Mouse (Mus musculus) stomach, postnatal 0 days (tissue): Measurements from ENCODE around the gene Hspa4l. TPM values are rescaled to one million over a fixed set of nuclear protein-coding genes. Genes with fewer than 3 reads are reported as not detected.

Source experiments
- ATAC-seq: fragments of 200-750 bp; cut with Nextera tagmentation; 2 replicates; pipeline ENCODE4 v1.8.0; 2017; ENCODE audit not compliant: low FRiP score, low TSS enrichment
- DNase-seq: peaks from one replicate; pipeline ENCODE4 v3.0.0-alpha.2; 2016; ENCODE audit warnings: low spot score
- H3K27ac ChIP-seq: fragments of 300-500 bp; sonication (generic); replicated peaks from 2 replicates; pipeline ENCODE4 v1.5.1; 2014; ENCODE audit warnings: mild to moderate bottlenecking, control low read depth
- H3K27me3 ChIP-seq: fragments of 300-500 bp; sonication (generic); 2 replicates; pipeline ENCODE4 v1.6.1; 2014; ENCODE audit warnings: low read length; ENCODE audit not compliant: control insufficient read depth, insufficient read depth
- H3K36me3 ChIP-seq: fragments of 300-500 bp; sonication (generic); 2 replicates; pipeline ENCODE4 v1.6.1; 2014; ENCODE audit warnings: low read length, mixed read lengths; ENCODE audit not compliant: control insufficient read depth, insufficient read depth
- H3K4me1 ChIP-seq: fragments of 300-500 bp; sonication (generic); replicated peaks from 2 replicates; pipeline ENCODE4 v1.6.1; 2014; ENCODE audit warnings: antibody characterized with exemption; ENCODE audit not compliant: control insufficient read depth, insufficient read depth
- H3K4me2 ChIP-seq: fragments of 300-500 bp; sonication (generic); replicated peaks from 2 replicates; pipeline ENCODE4 v1.6.1; 2014; ENCODE audit warnings: low read depth, mild to moderate bottlenecking, control low read depth, moderate library complexity
- H3K4me3 ChIP-seq: fragments of 300-500 bp; sonication (generic); 2 replicates; pipeline ENCODE4 v1.5.1; 2014; ENCODE audit warnings: low read depth, low read length, control low read depth
- H3K9ac ChIP-seq: fragments of 300-500 bp; sonication (generic); 2 replicates; pipeline ENCODE4 v1.6.1; 2014; ENCODE audit warnings: mild to moderate bottlenecking, low read length, control low read depth, mixed read lengths
- H3K9me3 ChIP-seq: fragments of 300-500 bp; sonication (generic); 2 replicates; pipeline ENCODE4 v1.6.1; 2016; ENCODE audit warnings: low read length; ENCODE audit not compliant: control insufficient read depth
- CTCF ChIP-seq: IDR thresholded peaks from 2 replicates; pipeline ENCODE4 v1.5.1; 2016; ENCODE audit warnings: antibody characterized with exemption, low read depth, mild to moderate bottlenecking, moderate library complexity
- EP300 ChIP-seq: optimal IDR thresholded peaks from 2 replicates; pipeline ENCODE3; 2016; ENCODE audit warnings: antibody characterized with exemption
- WGBS: fragments of 180-500 bp; shearing (Covaris S2); extraction: QIAGEN DNeasy Blood & Tissue Kit; methylation state at CpG from one replicate; pipeline ENCODE4 v1.1.7; 2014; 5-methylcytosine and 5-hydroxymethylcytosine counted together
- polyA plus RNA-seq: library from polyadenylated mRNA; unstranded; fragments of >200 nt; fragmentation: Nextera tagmentation; extraction: Ambion mirVana; gene quantifications from 2 replicates; pipeline ENCODE4 v1.2.1, GENCODE M21; 2015

The Hspa4l gene
- polyA plus RNA-seq, 1 experiment from 2014 or later = 8.9 TPM

DNA sequence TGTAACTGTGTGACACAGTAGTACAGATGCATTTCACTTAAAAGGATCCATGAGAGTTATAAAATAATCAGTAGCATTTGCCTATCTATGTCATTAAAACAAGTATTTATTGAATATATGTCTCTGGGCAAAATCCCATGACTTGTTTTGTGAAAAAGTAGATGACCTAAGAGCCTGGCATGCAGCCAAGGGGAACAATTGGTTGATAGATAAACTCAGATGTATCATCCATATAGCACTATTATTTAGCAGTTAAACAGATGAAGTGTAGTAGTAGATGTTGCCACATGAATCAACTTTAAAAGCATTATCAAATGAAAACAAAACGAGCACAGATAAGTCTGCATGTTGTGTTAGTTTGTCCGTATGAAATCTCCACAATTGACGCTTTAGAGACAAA, 25.3 kb upstream of the Hspa4l start:
- ATAC-seq = no peak
- no peak for DNase-seq
- Histone ChIP-seq H3K4me3 (no peak overlapping the region), H3K27ac (no peak overlapping the region), H3K9ac (no peak overlapping the region), H3K4me1 (no peaks in the 10 kb centered on the region), H3K4me2 (no peak overlapping the region), H3K36me3 (no peaks in the 10 kb centered on the region), H3K27me3 (no peaks in the 10 kb centered on the region), H3K9me3 (no peaks in the 10 kb centered on the region)
- TF ChIP-seq EP300 = no peak
- TF ChIP-seq CTCF = no peak
- 62% methylated on average over 3 of the region's 3 CpGs for whole genome bisulfite sequencing

DNA sequence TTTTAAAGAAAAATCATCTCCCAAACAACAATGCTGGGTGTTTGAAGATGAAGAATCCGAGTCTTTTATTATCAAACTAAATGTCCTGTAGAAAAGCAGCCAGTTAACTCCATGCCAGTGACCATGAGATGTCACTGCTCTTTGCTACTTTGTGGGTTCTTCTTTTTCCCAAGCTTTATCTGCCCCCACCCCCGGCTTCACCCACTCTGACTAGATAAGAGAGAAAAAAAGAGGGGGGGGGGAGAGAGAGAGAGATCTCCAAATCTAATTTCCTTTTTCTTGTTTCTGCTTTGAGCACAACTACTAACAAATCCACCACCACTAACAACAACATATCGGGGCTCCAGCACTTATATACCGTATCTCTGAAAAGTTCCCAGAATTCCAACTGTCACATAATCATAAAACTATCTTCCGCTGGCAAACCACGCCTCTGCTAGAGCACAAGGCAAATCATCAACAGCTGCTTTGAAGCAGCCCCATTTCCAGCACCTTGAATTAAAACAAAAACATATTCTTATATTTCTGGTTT, 5.8 kb upstream of the Hspa4l start:
- ATAC-seq (no peak), DNase-seq (no peak)
- Histone ChIP-seq H3K4me3 (no peak overlapping the region), H3K9me3 (no peaks in the 10 kb centered on the region), H3K36me3 (no peaks in the 10 kb centered on the region), H3K9ac (no peak overlapping the region), H3K27ac (no peak overlapping the region), H3K4me2 (no peak overlapping the region), H3K4me1 (no peaks in the 10 kb centered on the region), H3K27me3 (no peaks in the 10 kb centered on the region)
- WGBS = 77% methylated on average over 6 of the region's 6 CpGs
- TF ChIP-seq EP300 (no peak), CTCF (no peak)

DNA sequence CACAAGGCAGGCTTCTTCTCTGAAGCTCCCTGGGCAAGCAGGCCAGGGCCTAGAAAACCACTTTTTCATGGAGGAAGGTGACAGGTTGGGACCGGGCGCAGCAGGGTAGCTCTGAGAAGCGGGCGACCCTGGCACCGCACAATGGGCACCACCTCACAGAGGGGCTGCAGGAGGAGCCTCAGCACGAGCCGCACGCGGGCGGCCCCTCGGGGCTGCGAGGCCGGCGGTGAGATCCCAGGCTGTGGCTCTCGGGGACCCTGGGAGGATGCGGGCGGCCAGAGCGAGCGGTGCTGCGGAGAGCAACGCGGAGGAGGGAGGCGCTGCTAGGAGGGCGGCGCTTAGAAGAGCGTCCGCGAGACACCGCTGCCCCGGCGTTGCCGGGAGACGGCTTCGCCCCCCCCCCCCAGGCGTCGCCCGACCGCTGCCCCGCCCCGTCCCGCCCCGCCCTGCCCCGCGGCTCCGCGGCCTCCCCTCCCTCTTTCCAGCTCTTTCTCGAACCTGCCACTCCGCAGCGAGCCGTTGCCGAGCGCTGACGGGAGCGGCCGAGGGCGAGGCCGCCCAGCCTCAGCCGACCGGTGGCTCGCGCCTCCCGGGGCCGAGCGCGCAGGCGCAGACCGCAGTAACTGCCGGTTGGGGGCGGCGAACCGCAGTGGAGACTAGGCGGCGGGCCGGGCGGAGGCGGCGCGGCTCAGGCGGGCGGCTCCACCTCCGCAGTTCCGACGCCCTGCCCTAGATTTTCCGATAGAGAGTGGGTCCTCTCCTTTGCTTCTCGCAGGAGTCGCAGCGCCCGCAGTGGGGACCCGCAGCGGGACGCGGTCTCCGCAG, 753 bp downstream of the Hspa4l start:
- Histone ChIP-seq H3K4me2 (peak overlapping the region; percentile 99), H3K9me3 (no peaks in the 10 kb centered on the region), H3K27ac (peak overlapping the region; percentile 73), H3K36me3 (no peaks in the 10 kb centered on the region), H3K27me3 (no peaks in the 10 kb centered on the region), H3K9ac (peak overlapping the region; percentile 69), H3K4me1 (0 out of 2 replicates have a peak, but pooled peaks cover 3% of the 10 kb centered on the region), H3K4me3 (peak overlapping the region; percentile 67)
- DNase-seq (peak; percentile 91), ATAC-seq (peak; percentile 97)
- peak; percentile 16; the same call in 1 of the 2 replicates for TF ChIP-seq CTCF
- TF ChIP-seq EP300 = no peak
- WGBS = under 1% methylated on average over 70 of the region's 93 CpGs

DNA sequence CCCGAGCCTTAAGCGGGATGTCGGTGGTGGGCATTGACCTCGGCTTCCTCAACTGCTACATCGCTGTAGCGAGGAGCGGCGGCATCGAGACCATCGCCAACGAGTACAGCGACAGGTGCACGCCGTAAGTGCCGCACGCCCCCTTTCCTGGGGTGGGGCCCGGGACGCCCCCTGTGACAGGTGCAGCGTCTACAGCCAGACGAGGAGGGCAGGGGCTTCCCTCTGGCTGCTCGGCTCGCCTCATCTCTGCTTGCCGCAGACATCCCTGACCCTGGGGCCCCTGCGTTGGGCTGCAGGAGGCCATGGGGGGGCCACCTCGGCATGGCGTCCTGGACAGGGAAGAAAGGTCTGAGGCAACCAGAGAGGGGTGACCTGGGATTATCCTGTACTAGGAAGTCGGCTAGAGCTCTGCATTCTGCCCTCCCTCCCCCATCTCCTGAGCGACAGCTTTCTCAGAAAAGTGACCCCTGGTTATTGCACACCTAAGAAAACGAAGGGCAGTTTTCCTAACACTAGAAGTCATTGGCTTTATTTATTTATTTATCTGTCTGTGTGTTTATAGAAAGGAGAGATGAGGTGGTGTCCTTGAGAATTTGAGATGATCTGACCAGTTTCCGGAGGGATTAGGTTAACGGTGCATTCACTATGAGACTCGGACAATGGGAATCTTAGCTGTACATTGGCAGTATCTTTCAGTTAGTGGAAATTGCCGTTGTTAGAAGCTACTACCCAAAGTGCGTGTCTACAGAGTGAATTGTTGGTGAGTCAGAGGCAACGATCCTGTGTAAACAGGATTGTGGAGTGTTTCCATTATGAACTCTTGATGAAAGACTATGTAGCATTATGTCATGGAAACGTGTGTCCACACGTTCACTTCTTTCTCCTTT, 1.6 kb downstream of the Hspa4l start:
- peak overlapping the region; percentile 67 for H3K4me3 ChIP-seq
- H3K4me1 ChIP-seq = 0 out of 2 replicates have a peak, but pooled peaks cover 3% of the 10 kb centered on the region
- peak overlapping the region; percentile 73 for H3K27ac ChIP-seq
- no peaks in the 10 kb centered on the region for H3K27me3 ChIP-seq
- ATAC-seq (peak; percentile 62), DNase-seq (peak; percentile 15)
- H3K9me3 ChIP-seq = no peaks in the 10 kb centered on the region
- H3K36me3 ChIP-seq = no peaks in the 10 kb centered on the region
- H3K4me2 ChIP-seq = peak overlapping the region; percentile 99
- TF ChIP-seq CTCF = no peak; the same call in 1 of the 2 replicates
- peak; percentile 30 for TF ChIP-seq EP300
- peak overlapping the region; percentile 69 for H3K9ac ChIP-seq
- 1% methylated on average over 35 of the region's 37 CpGs for WGBS

DNA sequence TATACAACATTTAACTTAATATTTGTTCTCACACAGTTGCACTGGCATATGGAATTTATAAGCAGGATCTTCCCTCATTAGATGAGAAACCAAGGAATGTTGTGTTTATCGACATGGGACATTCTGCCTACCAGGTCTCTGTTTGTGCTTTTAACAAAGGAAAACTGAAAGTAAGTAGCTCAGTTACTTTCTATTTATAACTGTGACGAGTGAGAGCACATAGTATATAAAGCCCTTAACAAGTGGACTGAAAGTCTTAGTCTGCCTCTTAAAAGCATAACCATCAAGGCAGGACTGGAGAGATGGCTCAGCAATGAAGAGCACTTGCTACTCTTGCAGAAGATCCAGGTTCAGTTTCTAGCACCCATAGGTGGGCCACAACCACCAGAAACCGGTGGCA, 16.5 kb downstream of the Hspa4l start:
- TF ChIP-seq CTCF (no peak), EP300 (no peak)
- no peak for ATAC-seq
- 84% methylated on average over 3 of the region's 3 CpGs for whole genome bisulfite sequencing

More for the DNA sequence above, 16.5 kb downstream of the Hspa4l start:
- Histone ChIP-seq H3K9me3 (no peaks in the 10 kb centered on the region), H3K36me3 (no peaks in the 10 kb centered on the region; the same call in 1 of the 2 replicates), H3K4me2 (no peak overlapping the region), H3K4me1 (no peaks in the 10 kb centered on the region), H3K27ac (no peak overlapping the region), H3K9ac (no peak overlapping the region), H3K4me3 (no peak overlapping the region), H3K27me3 (no peaks in the 10 kb centered on the region)
- DNase-seq = no peak
